Mouse (Mus musculus) myocyte (in vitro differentiated cells): ENCODE measurements around the gene Dhx36.

ENCODE experiments used
- CEBPB ChIP-seq: IDR thresholded peaks from 2 replicates; pipeline ENCODE4 v1.6.1; 2011; ENCODE audit warnings: mild to moderate bottlenecking, moderate library complexity; ENCODE audit not compliant: poor library complexity, insufficient read depth, severe bottlenecking
- POLR2A ChIP-seq: IDR thresholded peaks from one replicate; pipeline ENCODE4 v1.6.1; 2011; ENCODE audit warnings: low read depth, mild to moderate bottlenecking, control low read depth, moderate library complexity; ENCODE audit not compliant: insufficient read length
- TCF3 ChIP-seq: IDR thresholded peaks from one replicate; pipeline ENCODE4 v1.6.1; 2011; ENCODE audit warnings: low read depth, control low read depth; ENCODE audit not compliant: insufficient read length

DNA sequence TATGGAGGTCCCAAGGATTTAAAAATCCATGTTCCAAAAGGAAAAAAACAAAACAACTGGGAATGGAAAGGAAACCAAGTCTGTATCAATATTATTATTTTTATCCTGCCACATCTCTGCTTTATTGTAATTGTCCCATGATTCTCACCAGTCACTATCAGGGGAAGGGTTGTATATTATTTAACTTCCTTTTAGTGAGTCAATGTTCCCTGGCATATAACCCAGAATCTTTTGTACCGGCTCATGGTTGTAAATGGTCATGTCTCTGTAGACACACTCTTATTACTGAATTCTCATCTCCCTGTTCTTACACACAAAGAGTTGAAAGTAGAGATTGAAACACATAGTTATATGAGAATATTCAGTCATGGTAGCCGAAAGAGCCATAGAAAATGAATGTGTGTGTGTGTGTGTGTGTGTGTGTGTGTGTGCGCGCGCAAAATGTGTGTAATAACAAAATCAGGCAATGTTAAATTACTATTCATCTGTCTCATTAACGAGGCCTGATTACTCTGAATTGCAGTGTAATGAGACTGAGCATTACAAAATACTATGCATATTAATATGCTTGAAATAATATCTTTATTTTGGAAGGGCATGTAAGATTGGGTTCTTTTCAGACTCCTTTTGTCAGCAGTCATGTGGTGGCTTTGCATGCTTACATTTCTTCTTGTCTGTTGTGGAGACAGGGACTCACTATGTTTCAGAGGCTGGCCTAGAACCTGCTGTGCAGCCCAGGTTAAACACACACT lies 88.2 kb downstream of the Dhx36 start:
- no peak for TF ChIP-seq POLR2A
- TF ChIP-seq TCF3 = no peak
- TF ChIP-seq CEBPB = no peak
